ENCODE assay signal across 9 mouse cellular contexts in genomic region chr4:141600364-141600763, GRCm38 (mm10). TPM values are rescaled to one million over a fixed set of nuclear protein-coding genes. Genes with fewer than 3 reads are reported as not detected.
DNase-seq lines count a peak whose midpoint lies in the region; ATAC-seq lines count a peak whose summit lies in the region.
"Had no signal": no experiment of that assay in that cellular context is flagged by ENCODE, and none has a peak within 500 bp of the region (broad histone marks: within the 10 kb centered on the region; RNA-seq: fewer than 3 reads in every experiment).

No protein-coding gene starts in this region.

- no peak for ATAC-seq in neural tube, embryonic 12.5 days (ENCODE audit: low FRiP score, low read depth)
- ATAC-seq in heart, embryonic 16.5 days (replicated peaks; ENCODE audit: extremely low read depth, insufficient read depth, low FRiP score), result no peak
- no peak for ATAC-seq in limb, embryonic 15.5 days (ENCODE audit: insufficient number of reproducible peaks, low FRiP score, low TSS enrichment, low read depth)
- no peak for ATAC-seq in CD4-positive, CD25-positive, alpha-beta regulatory T cell, adult 4 months

- H3K27ac ChIP-seq in neural tube, embryonic 12.5 days, result no peak overlapping the region
- peak overlapping the region; percentile 69 for H3K27ac ChIP-seq in heart, embryonic 16.5 days (ENCODE audit: low read length)
- H3K27ac ChIP-seq in limb, embryonic 15.5 days, result peak overlapping the region; percentile 71; the same call in 1 of the 2 replicates

- H3K9ac ChIP-seq in neural tube, embryonic 12.5 days, result no peak overlapping the region
- H3K9ac ChIP-seq in heart, embryonic 16.5 days (ENCODE audit: low read length), result peak overlapping the region; percentile 10; the same call in 1 of the 2 replicates
- no peak overlapping the region for H3K9ac ChIP-seq in limb, embryonic 15.5 days

- DNase-seq in neural tube, embryonic 10.5 days (ENCODE audit: extremely low spot score, low spot score), result no peak
- no peak for DNase-seq in cerebellum, adult 11 months
- DNase-seq in cerebellum, postnatal 4 days (ENCODE audit: low spot score in 2 of 2), result no peak
- DNase-seq: cerebellum, adult 2 months had no signal

- peak overlapping the region; percentile 52; the same call in 1 of the 2 replicates for H3K4me3 ChIP-seq in neural tube, embryonic 12.5 days
- no peak overlapping the region for H3K4me3 ChIP-seq in heart, embryonic 16.5 days (ENCODE audit: low read length)
- peak overlapping the region; percentile 61; the same call in 1 of the 2 replicates for H3K4me3 ChIP-seq in limb, embryonic 15.5 days

- 20% methylated on average over 6 of the region's 6 CpGs for WGBS in neural tube, embryonic 12.5 days
- 39% methylated on average over 6 of the region's 6 CpGs for WGBS in heart, embryonic 16.5 days
- 33% methylated on average over 6 of the region's 6 CpGs for WGBS in limb, embryonic 15.5 days

- H3K9me3 ChIP-seq in neural tube, embryonic 12.5 days, result no peaks in the 10 kb centered on the region
- no peaks in the 10 kb centered on the region for H3K9me3 ChIP-seq in heart, embryonic 16.5 days (replicated peaks; ENCODE audit: control insufficient read depth, low read length)
- no peaks in the 10 kb centered on the region for H3K9me3 ChIP-seq in limb, embryonic 15.5 days

- H3K27me3 ChIP-seq in neural tube, embryonic 12.5 days (replicated peaks), result peaks cover 13% of the 10 kb centered on the region
- H3K27me3 ChIP-seq in heart, embryonic 16.5 days (ENCODE audit: control insufficient read depth, insufficient read depth, low read length), result no peaks in the 10 kb centered on the region; the same call in 1 of the 2 replicates
- H3K27me3 ChIP-seq in limb, embryonic 15.5 days, result no peaks in the 10 kb centered on the region

- H3K4me2 ChIP-seq in neural tube, embryonic 12.5 days (replicated peaks), result 0 out of 2 replicates have a peak overlapping the region, but pooled peaks have one; percentile 90
- peak overlapping the region; percentile 85; the same call in 1 of the 2 replicates for H3K4me2 ChIP-seq in heart, embryonic 16.5 days (ENCODE audit: low read depth, low read length)
- H3K4me2 ChIP-seq in limb, embryonic 15.5 days, result peak overlapping the region; percentile 98; the same call in 1 of the 2 replicates

- H3K4me1 ChIP-seq in neural tube, embryonic 12.5 days, result peaks cover 21% of the 10 kb centered on the region
- H3K4me1 ChIP-seq in heart, embryonic 16.5 days (ENCODE audit: control insufficient read depth, insufficient read depth, low read length), result peaks cover 46% of the 10 kb centered on the region
- H3K4me1 ChIP-seq in limb, embryonic 15.5 days, result peaks cover 41% of the 10 kb centered on the region

- H3K36me3 ChIP-seq in neural tube, embryonic 12.5 days, result no peaks in the 10 kb centered on the region
- no peaks in the 10 kb centered on the region for H3K36me3 ChIP-seq in heart, embryonic 16.5 days (ENCODE audit: control insufficient read depth, insufficient read depth)
- no peaks in the 10 kb centered on the region for H3K36me3 ChIP-seq in limb, embryonic 15.5 days

RNA-seq across cellular contexts. Expression of gene Fblim1, which starts 5.5 kb away (rescaled TPM):
- 30.6 and 37.0 TPM in 2 replicates for polyA plus RNA-seq in neural tube, embryonic 12.5 days (2016; fragmentation: Nextera tagmentation; extraction: Ambion mirVana)
- 46.9 and 49.7 TPM in 2 replicates for polyA plus RNA-seq in heart, embryonic 16.5 days (2015; fragmentation: Nextera tagmentation; extraction: Ambion mirVana)
- polyA plus RNA-seq in limb, embryonic 15.5 days (2015; fragmentation: Nextera tagmentation; extraction: Ambion mirVana), result 27.1 and 29.3 TPM in 2 replicates
- under 1 TPM in 1 of 2 experiments, not detected in 1; 0.13 TPM for polyA plus RNA-seq in CD4-positive, CD25-positive, alpha-beta regulatory T cell, adult 4 months (2017; shearing (Covaris generic))

RNA-seq across cellular contexts. Expression of gene Tmem82, which starts 18.1 kb away (rescaled TPM):
- 0.26 and 0.43 TPM in 2 replicates for polyA plus RNA-seq in neural tube, embryonic 12.5 days (2016; fragmentation: Nextera tagmentation; extraction: Ambion mirVana)
- 1.1 and 1.7 TPM in 2 replicates for polyA plus RNA-seq in heart, embryonic 16.5 days (2015; fragmentation: Nextera tagmentation; extraction: Ambion mirVana)
- polyA plus RNA-seq in limb, embryonic 15.5 days (2015; fragmentation: Nextera tagmentation; extraction: Ambion mirVana), result 0.20 and 0.29 TPM in 2 replicates
- polyA plus RNA-seq in CD4-positive, CD25-positive, alpha-beta regulatory T cell, adult 4 months (2017; shearing (Covaris generic)), result not detected

RNA-seq across cellular contexts. Expression of gene Slc25a34, which starts 23.3 kb away (rescaled TPM):
- not detected in 2 replicates for polyA plus RNA-seq in neural tube, embryonic 12.5 days (2016; fragmentation: Nextera tagmentation; extraction: Ambion mirVana)
- 1.3 TPM in 2 replicates for polyA plus RNA-seq in heart, embryonic 16.5 days (2015; fragmentation: Nextera tagmentation; extraction: Ambion mirVana)
- polyA plus RNA-seq in limb, embryonic 15.5 days (2015; fragmentation: Nextera tagmentation; extraction: Ambion mirVana), result 0.14 and 0.52 TPM in 2 replicates
- not detected for polyA plus RNA-seq in CD4-positive, CD25-positive, alpha-beta regulatory T cell, adult 4 months (2017; shearing (Covaris generic))
- polyA plus RNA-seq: liver, embryonic 11.5 days had no signal

Comparison
In these comparisons a context has a peak if more than half of its experiments do, and no peak if none do; other contexts are left out.
1. RNA of gene Fblim1, which starts 5.5 kb away (polyA plus RNA-seq): 46.9 to 49.7 TPM in heart, embryonic 16.5 days, 30.6 to 37.0 TPM in neural tube, embryonic 12.5 days and 27.1 to 29.3 TPM in limb, embryonic 15.5 days; 0.13 TPM in CD4-positive, CD25-positive, alpha-beta regulatory T cell, adult 4 months; every median in the first group is over 10 times any median in the second.
2. Peak in every context shown above with its lines, with median percentiles within 50 percentile points of each other: H3K4me2 ChIP-seq.